Mouse (Mus musculus) telencephalon, adult 2 months (tissue): ENCODE results near the gene Zcchc10.
A peak's percentile ranks its signal among the peaks of the same experiment; 100 is the strongest.
"Not testable (repeated sequence)": the region's sequence is repeated elsewhere in the genome, so short reads cannot be mapped to it uniquely, and the experiment has no call there.

ENCODE experiments used
- DNase-seq: peaks from one replicate; pipeline ENCODE4 v3.0.0-alpha.2; 2011; ENCODE audit warnings: low read depth, low spot score

Gene Zcchc10

DNA sequence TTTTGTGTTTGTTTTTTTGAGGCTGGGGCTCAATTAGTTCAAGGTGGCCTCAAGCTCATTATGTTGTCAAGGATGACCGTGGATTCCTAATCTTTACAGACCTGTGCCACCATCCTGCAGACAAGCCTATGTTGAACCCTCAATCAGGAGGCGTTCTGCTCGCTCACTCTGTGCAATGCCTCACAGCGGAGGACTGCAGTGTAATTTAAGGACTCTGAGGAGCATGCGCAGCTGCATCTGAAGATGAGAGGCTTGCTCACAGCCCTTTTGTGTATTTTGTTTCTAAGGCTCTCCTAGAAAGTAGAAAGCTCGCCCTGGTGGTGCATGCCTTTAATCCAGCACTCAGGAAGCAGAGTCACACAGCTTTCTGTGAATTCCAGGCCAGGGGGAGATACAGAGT, 7.5 kb upstream of the Zcchc10 start:
- no peak for DNase-seq

DNA sequence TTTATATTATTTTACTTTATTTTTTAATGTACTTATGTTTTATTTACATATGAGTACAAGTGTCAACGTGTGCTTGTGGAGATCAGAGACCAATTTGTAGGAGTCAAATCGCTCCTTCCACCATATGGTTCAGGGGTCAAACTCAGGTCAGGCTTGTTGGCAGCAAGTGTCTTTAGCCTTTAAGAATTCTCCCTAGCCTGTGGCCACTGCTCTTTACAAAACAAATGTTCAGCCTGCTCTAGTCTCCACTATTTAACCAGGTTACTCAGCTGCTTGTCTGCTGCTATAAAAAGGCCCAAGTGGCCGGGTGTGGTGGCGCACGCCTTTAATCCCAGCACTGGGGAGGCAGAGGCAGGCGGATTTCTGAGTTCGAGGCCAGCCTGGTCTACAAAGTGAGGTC, 6.4 kb upstream of the Zcchc10 start:
- no peak for DNase-seq

DNA sequence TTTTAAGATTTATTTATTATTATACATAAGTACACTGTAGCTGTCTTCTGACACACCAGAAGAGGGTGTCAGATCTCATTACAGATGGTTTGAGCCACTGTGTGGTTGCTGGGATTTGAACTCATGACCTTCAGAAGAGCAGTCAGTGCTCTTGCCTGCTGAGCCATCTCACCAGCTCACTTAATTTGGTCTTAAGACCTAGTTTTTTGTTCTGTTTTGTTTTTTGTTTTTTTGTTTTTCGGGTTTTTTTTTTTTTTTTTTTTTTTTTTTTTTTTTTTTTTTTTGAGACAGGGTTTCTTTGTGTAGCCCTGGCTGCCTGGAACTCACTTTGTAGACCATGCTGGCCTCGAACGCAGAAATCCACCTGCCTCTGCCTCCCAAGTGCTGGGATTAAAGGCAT, 5.9 kb upstream of the Zcchc10 start:
- DNase-seq = not testable (repeated sequence)

DNA sequence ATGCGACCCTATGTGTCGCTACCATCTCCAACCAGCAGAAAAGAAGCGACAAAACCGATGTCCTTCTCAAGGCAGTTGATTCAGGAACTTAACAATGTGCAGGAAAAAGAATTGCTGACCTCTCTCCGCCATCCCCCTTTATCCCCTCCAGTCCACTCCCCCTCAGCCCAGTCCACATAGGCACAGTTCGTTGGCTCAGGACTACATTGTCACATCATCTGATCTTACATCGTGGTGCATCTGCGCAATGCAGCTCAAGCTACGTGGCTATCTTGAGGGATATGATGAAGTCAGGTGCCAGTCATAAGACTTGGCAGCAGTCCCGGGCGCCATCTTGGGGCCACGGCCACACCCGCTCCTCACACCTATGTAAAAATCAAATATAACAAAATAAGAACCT, 4.6 kb upstream of the Zcchc10 start:
- not testable (repeated sequence) for DNase-seq

DNA sequence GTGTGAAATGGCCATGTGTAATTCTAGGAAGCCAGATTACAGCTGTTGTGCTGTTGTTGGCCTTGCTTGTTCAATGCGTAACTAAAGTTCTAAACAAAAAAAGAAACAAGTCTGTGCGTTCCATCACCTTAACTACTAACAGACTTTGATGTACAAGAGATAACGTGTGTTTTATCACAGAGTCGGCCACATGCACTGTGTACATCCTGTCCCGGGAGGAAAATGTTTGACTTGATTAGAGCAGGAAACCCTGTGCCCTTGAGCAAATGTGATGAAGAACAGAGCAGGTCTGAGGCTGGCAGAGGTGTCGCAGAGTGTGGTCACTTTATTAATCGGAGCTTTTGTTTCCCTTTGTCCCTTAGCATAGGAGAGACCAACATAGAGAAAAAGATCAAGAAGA, 5.8 kb downstream of the Zcchc10 start:
- DNase-seq = no peak

DNA sequence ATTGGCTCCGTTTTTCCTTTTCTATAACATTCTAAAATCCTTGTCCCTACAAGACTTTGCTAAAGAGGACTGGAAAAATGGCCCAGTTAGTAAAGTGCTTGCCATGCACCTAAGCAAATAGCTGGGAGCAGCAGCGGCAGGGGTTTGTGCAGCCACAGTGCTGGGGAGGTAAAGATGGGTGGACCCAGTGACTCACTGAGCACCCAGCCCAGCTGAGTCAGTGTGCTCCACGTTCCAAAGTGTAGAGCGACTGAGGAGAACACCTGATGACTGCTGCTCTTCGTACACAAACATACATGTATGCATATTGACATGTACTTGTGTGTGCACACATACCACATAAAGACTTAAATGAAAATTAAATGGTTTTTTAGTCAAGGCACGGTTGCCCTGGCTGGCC, 6.6 kb downstream of the Zcchc10 start:
- DNase-seq = no peak

DNA sequence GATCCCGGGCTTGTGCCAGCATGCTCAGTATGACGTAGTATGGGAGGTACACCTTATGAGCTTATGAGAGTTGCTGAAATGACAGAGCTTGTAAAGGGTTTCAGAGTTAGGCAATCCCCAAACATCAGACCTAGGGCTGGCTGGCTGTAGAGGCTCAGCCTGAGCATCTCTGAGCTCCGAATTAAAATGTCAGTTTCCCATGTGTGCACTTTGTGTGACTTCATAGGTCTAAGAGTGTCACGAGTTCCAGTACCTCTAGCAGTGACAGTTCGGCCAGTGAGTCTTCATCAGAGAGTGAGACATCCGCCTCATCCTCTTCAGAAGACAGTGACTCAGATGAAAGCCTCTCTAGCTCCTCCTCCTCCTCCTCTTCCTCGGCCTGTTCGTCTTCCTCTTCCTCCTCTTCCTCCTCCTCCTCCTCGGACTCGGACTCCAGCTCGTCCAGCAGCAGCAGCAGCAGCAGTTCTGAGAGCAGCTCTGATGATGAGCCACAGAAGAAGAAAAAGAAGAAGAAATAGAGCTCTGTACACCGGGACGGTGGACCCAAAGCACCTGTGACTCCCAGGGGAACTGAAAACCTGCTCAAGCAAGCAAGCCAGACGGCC, 7.7 kb downstream of the Zcchc10 start:
- no peak for DNase-seq

DNA sequence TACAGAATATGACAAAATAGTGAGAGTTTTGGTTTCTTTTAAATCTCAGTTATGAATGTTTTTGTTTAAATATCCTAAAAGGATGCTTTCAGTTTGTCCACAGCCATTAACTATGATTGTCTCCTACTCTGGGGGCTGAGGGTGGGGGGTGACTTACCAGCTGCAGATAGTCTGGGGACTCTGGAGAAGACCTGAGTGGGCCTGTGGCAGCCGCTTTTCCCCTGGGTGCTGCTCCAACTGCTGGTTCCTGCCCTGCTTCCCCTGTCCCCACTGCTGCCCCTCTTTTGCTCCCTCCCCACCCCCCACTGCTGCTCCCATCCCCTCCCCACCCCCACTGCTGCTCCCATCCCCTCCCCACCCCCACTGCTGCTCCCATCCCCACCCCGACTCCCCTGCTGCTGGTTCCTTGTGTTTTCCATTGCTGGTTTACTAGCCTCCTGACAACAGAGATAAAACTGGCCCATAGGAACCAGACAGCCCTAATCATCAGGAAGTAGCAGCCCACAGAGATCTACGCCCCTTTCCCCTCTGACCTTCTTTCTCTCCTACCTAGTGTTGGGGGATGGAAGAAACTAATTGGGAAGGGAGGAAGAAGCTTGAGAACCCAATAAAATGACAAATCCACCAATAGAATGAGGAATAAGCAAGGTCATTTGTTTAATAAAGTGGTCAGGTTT, 11.2 kb downstream of the Zcchc10 start:
- DNase-seq = no peak

DNA sequence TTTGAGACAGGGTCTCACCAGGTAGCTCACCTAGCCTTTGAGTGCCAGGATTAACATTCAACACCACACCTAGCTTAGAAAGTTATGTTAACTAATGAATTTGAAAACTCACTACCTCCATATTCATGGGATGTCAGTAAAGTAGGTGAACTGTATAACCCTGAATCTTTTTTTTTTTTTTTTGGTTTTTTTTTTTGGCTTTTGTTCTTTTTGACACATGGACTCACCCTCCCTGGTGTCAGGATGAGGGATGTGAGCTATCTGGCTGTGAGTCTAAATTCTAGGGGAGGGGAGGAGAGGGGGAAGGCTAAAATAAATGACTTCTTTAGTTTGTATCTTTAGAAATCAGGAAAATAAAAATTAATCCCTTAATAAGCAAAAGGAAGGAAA, 11.7 kb downstream of the Zcchc10 start:
- no peak for DNase-seq

DNA sequence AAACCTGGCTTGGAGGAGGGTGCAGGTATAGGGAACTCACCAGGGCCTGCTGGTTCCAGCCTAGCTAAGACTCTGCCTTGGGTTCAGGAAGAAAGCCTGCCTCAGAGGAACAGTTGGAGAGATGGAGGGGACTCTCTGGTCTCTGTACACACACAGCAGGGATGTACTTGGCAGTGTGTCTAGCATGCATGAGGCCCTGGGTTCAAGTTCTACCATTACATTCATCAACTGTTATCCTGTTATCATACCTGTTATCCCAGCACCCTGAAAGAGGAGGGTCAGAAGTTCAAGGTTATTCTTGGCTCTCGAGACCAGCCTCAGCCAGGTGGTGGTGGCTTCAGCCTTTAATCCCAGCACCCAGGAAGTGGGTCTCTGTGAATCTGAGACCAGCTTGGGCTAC, 12.4 kb downstream of the Zcchc10 start:
- DNase-seq = no peak

DNA sequence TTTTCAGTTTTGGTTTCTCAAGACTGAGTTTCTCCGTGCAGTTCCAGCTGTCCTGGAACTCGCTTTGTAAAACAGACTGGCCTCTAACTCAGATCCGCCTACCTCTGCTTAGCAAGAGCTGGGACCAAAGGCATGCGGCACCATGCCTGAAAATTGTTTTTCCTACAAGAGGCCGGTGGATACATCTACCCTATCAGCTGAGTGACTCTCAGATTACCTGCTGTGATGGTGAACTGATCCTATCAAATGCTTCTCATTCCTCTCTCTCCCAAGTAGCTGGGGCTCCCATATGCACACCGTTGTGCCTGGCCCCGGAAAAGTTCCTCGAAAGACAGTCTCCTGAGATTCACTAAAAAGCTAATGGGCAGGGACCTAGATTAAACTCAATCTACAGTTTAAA, 13.2 kb downstream of the Zcchc10 start:
- no peak for DNase-seq

DNA sequence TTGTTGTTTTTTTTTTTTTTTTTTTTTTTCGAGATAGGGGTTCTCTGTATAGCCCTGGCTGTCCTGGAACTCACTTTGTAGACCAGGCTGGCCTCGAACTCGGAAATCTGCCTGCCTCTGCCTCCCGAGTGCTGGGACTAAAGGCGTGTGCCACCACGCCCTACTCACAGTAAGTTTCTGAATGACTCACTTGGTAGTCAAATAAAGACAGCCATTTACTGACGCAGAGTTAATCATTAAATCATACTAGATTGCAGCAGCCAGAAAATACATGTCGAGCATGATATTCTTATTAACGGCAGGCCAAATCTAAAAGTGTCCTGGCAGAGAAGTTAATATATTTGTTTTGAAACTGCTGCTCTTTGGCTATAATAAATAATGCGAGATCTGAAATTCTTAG, 16.5 kb downstream of the Zcchc10 start:
- not testable (repeated sequence) for DNase-seq

DNA sequence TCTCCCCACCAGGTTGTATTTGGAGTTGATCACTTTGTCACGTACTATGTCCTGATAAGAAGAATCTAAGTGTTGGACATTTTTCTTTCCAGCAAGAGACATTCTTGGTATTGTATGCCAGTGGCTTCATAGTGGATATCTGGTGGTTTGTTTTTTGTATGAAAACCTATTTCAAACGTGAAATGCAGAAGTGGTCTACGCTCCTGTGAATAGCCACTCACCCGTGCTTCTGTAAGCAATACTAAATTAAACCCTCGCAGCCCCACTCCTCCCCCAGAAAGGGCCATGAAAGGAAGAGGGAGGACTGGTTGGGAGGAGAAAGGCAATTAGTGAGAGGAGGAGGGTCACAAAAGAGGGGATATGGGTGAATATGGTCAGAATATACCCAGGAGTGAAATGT, 18.2 kb downstream of the Zcchc10 start:
- no peak for DNase-seq

DNA sequence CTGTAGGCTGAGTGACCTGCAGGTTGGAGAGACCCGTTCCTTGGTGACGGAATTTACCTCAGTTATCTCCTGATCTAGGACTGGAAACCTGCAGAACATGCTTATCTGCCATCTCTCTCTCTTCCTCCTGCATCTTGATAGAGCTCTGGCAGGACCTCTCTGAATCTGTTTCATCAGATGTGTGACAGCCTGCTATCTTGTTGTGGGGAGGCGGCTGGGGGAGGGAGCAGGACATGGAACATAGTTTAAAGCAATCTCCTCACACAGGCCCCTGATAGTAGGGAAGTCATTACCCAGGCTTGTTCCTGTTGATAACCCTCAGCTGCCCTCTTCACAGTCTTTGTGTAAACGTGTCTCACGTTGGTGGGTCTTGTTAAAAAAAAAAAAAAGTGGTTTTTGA, 20.8 kb downstream of the Zcchc10 start:
- no peak for DNase-seq

DNA sequence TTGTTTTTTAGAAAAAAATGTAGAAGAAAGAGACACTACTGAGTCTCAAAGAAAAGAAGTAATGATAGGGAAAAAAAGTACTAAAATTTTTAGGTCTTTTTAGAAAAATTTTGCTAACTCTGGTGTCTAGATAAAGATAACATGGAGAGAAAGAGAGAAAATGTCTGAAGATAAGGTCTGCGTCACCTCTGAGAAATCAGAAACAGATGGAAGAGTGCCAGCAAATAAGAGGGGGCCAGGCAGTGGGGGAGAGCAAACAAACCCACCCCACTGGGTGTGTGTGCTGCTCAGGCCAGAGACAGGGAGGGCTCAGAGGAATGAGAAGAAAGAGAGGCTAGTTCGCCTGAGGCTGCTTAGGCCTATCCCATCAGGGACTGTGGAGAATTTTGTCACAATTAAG, 21.3 kb downstream of the Zcchc10 start:
- no peak for DNase-seq

DNA sequence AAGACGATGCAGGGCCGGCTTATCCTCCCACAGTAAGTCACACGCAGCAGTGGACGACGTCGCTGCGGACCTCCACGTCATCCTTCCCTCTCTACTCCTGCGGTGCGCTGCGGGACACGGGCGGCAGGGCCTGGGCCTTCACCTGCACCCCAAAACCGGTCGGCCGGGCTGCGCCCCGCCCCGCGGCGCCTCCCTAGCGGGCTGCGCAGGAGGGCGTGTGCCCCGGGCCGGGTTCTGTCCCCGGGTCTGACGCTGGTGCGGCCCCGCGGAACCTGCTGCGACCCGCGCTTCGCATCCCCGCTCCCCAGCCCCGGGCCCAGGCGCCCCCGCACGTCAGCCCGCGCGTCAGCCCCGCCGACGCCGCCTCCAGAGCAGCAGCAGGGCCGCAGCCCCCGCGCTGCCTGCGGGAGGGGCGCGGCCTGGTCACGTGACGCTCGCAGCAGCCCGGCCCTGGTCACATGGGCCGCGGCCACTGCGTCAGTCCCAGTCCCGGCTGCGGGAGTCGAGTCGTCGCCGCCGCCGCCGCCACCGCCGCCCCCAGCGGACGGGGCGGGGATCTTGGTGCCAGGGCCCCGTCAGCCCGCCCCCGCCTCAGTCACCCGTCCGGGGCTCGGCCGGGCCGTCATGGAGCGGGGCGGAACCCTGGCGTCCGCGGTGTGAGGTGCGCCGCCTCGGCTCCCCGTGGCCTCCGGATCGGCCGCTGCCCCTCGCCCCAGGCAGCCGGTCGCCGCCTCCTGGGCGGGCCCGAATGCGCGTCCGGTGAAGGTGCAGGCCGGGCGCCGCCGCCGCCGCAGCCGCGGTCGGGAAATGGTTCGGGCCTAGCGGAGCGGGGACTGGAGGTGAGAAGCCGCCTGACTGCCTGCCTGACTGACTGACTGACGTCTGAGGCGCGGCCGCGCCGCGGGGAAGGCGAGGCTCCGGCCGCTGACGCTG, 26.1 kb downstream of the Zcchc10 start, which contains the start of gene Aff4:
Gene Aff4 (plus strand): TSS at position 543 of the 933 bp plus-strand sequence.
- peak; percentile 69 for DNase-seq

DNA sequence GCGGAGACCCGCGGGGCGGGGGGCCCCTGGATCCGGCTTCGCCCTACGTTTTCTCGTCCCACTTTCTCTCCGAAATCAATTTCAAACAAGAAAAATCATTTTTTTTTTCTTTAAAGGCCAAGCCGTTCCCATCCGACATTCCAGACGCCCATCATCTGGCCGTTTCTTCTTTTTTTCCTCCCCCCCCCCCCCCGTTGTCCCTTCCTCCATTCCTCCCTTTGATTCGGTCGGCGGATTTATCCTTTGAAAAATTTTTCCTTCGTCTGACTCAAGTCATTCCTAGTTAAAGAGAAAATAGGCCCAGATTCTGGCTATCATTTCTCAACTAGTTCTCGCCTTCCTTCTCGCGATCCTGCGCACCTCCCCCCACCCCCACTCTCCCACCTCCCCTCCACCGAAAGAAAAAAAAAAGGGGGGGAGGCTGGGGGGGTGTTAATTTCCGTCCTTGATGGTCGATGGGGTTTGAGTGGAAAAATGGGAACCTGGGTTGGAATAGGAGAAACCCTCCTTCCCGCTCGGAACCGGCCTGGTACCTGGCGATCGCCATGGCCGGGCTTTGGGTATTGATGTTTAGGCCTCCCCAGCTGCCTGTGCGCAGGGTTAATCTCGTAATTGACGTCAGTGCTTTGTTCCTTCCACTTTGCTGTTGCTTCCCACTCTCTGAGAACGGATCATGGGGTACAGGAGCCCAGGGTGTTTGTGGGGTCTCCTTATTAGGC, 26.9 kb downstream of the Zcchc10 start:
- peak; percentile 44 for DNase-seq

DNA sequence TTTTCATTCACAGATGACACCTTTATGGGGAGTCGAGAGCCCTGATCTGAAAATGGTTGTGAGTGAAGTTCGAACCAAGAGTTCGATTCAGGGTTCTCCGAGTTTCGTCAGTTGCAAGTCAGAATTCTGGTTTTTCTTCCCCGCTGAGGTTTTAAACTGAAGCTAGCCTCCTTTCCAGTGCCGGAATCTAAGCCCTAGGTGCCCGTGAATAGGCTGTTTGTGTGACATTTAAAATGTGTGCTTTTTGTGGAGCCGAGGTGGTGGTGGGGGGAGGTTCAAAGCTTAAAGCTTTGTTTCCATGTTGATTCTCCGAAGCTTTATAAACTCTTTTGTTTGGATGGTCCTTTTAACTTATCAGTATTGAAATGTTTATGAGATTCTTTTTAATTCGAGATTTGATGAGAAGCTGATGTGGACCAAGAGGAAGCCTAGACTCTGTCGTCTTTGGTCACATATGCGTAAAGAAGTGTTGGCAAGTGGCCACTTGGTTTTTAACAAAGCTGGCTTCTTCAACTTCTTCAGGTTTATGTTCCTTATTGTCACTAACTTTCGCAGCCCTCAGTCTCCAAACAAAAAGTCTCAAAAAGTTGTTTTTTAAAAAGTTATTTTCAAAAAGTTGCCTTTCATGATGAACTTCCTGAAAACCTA, 27.6 kb downstream of the Zcchc10 start:
- DNase-seq = no peak

DNA sequence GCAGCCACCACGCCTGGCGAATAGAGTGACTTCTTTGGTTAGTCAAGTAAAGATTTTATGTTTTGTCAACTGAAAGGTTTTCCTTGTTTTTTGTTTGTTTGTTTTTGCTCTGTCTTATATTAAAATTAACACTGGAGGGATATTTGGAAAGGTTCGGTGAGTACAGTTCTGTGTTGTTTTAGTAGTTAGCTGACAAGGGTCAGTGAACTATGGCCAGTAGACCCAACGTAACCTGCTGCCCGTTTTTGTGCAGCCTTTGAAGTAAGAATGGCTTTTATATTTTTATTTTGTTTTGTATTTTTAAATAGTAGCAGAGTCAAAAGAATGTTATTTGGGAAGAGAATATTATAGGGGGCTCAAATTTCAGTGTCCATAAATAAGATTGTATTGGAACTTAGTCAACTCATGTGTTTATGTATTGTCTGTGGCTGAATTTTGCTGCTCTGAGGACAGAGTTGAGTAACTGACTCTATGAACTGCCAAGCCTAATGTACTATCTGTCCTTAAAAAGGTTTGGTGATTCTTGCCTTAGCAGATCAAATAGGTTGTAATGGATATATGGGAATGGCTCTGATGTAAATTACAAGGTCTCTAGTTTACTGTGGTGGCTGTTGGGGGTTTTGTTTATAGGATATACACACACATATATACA, 34.2 kb downstream of the Zcchc10 start:
- no peak for DNase-seq

DNA sequence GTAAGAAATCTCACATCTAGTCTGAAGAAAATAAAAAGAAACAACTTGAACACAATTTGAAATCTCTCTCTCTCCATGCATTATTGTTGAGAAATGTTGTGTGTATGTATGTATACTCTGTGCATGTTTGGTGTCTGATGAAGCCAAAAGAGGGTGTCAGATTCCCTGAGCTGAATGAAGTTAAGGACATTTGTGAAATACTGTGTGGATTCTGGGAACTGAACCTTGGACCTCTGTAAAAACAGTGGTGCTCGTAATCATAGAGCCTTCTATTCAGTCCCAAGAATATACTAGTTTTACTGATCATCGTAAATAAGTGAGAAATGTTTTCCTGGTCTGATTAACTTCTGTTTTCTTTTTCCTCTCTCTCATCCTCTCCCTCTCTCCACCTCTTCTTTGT, 42.6 kb downstream of the Zcchc10 start:
- no peak for DNase-seq

DNA sequence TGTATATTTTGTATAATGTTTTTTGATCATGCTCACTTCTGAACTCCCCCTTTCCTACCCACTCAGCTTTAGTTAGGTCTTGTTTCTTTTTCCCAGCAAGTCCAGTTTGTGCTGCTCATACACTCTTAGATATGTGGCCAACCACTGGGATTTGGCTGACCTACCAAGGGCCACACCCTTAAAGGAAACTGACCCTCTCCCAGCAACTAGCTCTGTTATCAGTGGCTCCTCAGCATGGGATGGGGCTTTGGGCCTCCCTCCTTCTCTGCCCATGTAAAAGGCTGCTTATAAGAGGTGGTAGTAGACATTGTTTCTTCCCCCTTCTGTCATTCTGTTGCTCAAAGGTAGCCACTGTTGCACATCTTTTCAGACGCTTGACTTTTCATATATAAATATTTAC, 54.4 kb downstream of the Zcchc10 start:
- DNase-seq = no peak
